Mouse (Mus musculus) adrenal gland, postnatal 25 days (tissue): Measurements from ENCODE around the gene Fam193a. TPM values are rescaled to one million over a fixed set of nuclear protein-coding genes. Genes with fewer than 3 reads are reported as not detected.
A peak's percentile ranks its signal among the peaks of the same experiment; 100 is the strongest.

ENCODE experiments used
- DNase-seq: peaks from one replicate; pipeline ENCODE4 v3.0.0; 2021; ENCODE audit warnings: mixed read lengths
- total RNA-seq: library from RNA; stranded (reverse); gene quantifications from 2 replicates; pipeline ENCODE4 v1.2.3, GENCODE M21; 2021

Gene Fam193a
- total RNA-seq, 1 experiment from 2014 or later: 38.0 TPM

GRCm38 (mm10) chr5:34461841-34462240 lies 92.1 kb downstream of the Fam193a start:
- no peak for DNase-seq

GRCm38 (mm10) chr5:34466079-34466478 lies 96.3 kb downstream of the Fam193a start:
- peak; percentile 15 for DNase-seq

- no peak for DNase-seq
Observed at GRCm38 (mm10) chr5:34466648-34467047, 96.9 kb downstream of the Fam193a start.

GRCm38 (mm10) chr5:34468039-34468775 lies 98.5 kb downstream of the Fam193a start:
- DNase-seq: no peak

GRCm38 (mm10) chr5:34480926-34481325 lies 111.2 kb downstream of the Fam193a start:
- no peak for DNase-seq

GRCm38 (mm10) chr5:34485731-34486130 lies 116.0 kb downstream of the Fam193a start:
- no peak for DNase-seq

GRCm38 (mm10) chr5:34487320-34488090 lies 117.8 kb downstream of the Fam193a start:
- no peak for DNase-seq

GRCm38 (mm10) chr5:34488741-34489417 lies 119.1 kb downstream of the Fam193a start:
- DNase-seq: no peak

GRCm38 (mm10) chr5:34489418-34489787 lies 119.7 kb downstream of the Fam193a start:
- DNase-seq: no peak

GRCm38 (mm10) chr5:34496745-34497144 lies 127.0 kb downstream of the Fam193a start:
- no peak for DNase-seq

GRCm38 (mm10) chr5:34500886-34501285 lies 131.2 kb downstream of the Fam193a start:
- no peak for DNase-seq

GRCm38 (mm10) chr5:34501588-34501987 lies 131.9 kb downstream of the Fam193a start:
- DNase-seq: no peak

GRCm38 (mm10) chr5:34502411-34502810 lies 132.7 kb downstream of the Fam193a start:
- no peak for DNase-seq

- DNase-seq: no peak
Observed at GRCm38 (mm10) chr5:34502821-34503220, 133.1 kb downstream of the Fam193a start.

GRCm38 (mm10) chr5:34512486-34512885 lies 142.8 kb downstream of the Fam193a start:
- no peak for DNase-seq

GRCm38 (mm10) chr5:34513466-34514217 lies 143.9 kb downstream of the Fam193a start, which contains the start of gene Tnip2:
TSS of gene Tnip2 (minus strand) at chr5:34513991.
- DNase-seq: peak; percentile 97

- no peak for DNase-seq
Observed at GRCm38 (mm10) chr5:34514218-34514566, 144.5 kb downstream of the Fam193a start.

- no peak for DNase-seq
Observed at GRCm38 (mm10) chr5:34515096-34515495, 145.4 kb downstream of the Fam193a start.

- DNase-seq: peak; percentile 88
Observed at GRCm38 (mm10) chr5:34517913-34518312, 148.2 kb downstream of the Fam193a start.

- DNase-seq: no peak
Observed at GRCm38 (mm10) chr5:34519389-34519910, 149.7 kb downstream of the Fam193a start.

- DNase-seq: no peak
Observed at GRCm38 (mm10) chr5:34520458-34521209, 150.9 kb downstream of the Fam193a start.
